Mouse (Mus musculus) lung, adult 2 months (tissue): ENCODE data around the gene Ksr2.

Experiments used
- CTCF ChIP-seq: fragments of 200-500 bp; IDR thresholded peaks from 2 replicates; pipeline ENCODE4 v1.5.1; 2011; ENCODE audit warnings: mild to moderate bottlenecking, low read length, control low read depth; ENCODE audit not compliant: insufficient read depth
- POLR2A ChIP-seq: fragments of 200-500 bp; IDR thresholded peaks from 2 replicates; pipeline ENCODE4 v1.6.1; 2011; ENCODE audit warnings: low read depth, mild to moderate bottlenecking, control low read depth, low read length, borderline replicate concordance; ENCODE audit errors: extremely low read depth

DNA sequence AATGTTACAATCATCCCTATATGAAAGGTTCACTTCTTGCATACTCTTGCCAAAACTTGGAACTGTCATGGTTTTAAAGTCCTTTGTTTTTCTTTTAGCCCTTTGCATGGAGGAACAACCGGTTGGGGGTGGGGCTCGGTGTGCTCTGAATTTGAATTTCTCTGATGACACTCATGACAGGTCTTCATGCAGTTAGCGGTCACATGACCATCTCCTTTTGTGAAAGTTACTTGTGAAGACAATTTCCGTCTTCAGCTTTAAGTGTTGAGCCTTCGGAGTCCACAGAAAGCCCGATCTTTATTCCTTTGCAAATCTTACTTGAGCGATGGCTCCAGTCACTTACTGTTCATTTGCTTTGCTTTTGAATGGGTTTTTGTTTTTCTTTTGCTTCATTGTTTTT is 397.1 kb downstream of the Ksr2 start:
- TF ChIP-seq CTCF (no peak), POLR2A (no peak)
